Mouse (Mus musculus) kidney, adult 18-20 months (tissue): ENCODE data around the gene Dzip1.

Experiments used
- DNase-seq: peaks from one replicate; pipeline ENCODE4 v3.0.0; 2021

The Dzip1 gene

DNA sequence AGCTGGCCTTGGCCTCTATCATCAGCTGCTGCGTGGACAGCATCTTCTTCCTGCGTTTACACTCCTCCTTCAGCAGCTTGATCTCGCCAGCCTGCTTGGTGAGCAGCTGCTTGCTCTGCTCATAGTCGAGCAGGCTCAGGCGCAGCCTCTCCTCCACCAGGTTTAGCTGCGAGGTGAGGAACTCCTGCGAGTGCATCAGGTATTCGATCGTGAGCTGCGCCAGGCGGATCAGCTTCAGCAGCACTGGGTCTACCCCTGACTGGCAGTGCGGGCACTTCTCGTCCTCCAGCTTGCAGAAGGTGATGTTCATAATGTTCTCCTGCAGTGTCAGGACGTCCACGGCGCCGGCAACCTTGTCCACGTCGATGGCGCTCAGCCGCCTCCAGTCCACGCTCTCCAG is 3.0 kb downstream of the Dzip1 start:
- no peak for DNase-seq

DNA sequence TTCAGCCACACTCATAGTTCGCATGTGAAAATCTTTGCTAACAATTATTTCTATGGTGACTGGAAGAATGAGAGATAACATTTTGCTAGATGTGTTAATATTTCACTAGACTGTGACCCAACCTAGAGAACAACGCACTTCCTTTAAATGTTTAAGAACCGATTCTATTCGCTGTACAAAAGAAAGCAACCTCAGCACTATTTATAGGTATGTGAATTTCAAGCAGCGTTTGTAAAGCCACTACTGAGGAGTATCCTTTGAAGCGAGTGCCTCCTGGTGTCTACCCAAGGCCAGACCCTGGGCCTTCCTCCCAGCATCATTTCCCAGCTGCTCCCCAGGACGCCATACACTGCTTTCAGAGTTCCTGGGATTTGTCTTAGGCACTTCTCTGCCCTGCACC is 4.6 kb downstream of the Dzip1 start:
- no peak for DNase-seq

DNA sequence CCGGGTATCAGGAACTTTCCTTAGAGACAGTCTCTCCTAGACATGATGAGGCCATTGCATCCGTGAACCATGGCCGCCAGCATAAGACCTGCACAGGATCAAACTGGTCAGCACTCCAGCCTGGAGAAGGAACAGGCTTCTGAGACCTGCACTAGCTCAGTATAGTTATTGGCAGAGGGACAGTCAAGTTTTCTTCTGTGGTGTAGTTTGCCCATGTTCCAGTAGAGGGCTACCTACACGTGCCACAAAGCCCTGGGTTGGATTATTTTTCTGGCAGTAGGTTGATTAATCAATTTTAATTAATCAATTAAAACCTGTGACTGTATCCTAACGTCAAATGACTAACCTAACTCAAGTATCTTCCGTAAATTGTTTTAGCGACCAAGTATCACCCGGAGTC is 6.2 kb downstream of the Dzip1 start:
- DNase-seq, result no peak

DNA sequence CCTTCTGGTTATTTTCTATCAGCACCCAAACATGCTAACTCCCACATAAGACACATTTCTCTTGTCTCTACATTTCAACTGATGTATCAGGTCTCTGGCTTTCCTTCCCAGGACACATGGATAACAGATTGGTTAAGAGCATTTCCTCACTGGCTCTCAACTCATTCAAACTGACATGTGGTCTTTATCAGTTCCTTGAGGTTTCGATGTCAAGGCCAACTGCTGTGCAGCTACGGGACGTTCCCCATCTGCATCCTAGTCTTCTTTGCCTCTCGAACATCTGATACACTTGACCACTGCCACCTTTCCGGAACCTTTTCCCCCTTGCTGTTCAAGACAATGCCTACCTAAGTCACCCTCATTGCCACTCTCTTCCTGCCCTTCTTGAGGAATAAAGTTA is 11.6 kb downstream of the Dzip1 start:
- no peak for DNase-seq

DNA sequence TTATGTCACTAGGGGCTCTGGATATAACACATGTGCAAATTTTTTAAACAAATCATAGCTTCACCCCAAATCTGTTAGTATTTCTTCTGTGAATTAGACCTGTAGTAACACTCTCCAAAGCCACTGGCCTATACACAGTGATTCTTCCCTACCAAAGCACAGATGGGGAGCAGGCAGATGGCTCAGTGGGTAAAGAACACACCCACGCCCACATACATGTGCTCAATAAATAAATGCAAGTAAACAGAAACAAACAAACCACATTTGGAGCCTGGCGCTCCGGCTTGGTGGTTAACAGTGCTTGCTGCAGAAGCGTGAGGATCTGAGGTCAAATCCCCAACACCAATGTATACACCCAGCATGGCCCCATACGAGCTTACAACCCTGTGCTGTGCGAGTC is 13.7 kb downstream of the Dzip1 start:
- DNase-seq, result no peak

DNA sequence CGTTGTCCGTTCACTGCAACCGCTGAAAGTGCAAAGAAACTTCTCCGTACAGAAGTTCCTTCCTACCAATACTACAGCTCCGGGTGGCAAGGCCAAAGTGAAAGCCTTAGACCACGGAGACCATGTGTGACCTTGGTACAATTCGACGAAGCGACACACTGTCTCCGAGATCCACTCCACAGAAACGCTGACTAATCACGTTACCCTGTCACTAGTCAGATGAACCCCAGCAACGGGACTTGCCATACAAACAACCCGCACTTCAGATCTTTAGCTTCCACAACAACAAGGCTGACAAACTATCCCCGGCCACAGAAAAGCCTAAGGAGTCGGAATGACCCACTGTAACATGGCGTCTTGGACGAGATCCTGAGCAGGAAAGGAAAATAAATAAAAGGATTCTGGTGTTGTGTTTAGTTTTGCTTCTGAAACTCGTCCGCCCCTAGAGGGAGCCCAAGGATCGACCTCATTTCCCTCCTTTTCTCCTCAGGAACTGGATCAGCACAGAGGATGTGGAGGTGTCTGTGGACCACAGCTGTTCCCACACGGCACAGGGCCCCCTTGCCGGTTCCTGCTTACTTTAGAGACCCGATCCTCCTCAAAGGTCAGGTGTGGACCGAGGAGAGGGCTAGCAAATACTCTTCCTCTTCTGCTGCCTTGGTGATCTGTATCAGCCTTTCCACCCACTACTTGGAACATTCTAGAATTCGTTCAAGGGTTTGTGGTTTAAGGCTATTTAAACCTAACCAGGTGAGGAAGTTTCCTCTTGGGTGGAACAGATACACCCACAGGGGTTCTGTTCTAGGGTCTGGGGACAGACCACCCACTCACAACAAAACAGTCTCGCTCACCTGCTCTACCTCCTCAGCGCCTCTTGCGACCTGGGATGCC is 14.7 kb downstream of the Dzip1 start:
- DNase-seq, result peak; percentile 84

DNA sequence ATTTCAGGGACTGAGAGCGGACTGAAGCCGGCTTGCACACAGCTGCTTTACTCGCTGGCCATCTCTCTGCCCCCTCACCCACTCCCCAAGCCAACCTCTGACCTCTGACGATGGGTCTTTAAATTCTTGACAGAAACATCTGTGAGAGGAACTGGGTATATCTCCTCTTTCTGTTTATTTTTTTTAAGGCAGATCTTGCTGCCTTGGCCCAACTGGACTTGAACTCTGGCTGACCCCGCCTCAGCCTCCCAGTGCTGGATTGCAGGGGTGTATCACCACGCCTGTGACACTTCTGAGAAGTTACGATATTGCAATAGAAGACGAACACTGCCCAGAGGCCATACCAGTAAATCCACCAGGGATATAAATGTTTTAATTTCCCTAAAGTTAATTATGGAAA is 15.4 kb downstream of the Dzip1 start:
- DNase-seq, result peak; percentile 19

DNA sequence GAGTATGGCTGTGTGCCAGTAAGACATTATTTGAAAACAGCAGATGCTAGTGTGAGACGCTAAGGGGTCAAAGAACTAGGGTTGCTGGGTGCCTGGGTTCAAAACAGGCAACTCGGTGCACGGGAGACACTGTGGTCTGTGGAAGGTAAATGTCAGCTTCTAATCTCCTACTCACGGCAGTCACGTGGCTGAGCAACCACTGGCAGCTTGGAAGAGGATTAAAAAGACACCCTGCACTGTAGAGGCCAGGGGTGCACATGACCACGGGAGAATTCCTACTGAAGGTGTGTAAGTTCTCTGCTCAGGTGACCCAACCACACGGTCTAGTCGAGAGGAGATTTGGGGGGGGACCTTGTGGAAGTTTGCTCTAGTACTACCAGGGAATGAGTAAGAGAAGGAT is 17.7 kb downstream of the Dzip1 start:
- peak; percentile 20 for DNase-seq

DNA sequence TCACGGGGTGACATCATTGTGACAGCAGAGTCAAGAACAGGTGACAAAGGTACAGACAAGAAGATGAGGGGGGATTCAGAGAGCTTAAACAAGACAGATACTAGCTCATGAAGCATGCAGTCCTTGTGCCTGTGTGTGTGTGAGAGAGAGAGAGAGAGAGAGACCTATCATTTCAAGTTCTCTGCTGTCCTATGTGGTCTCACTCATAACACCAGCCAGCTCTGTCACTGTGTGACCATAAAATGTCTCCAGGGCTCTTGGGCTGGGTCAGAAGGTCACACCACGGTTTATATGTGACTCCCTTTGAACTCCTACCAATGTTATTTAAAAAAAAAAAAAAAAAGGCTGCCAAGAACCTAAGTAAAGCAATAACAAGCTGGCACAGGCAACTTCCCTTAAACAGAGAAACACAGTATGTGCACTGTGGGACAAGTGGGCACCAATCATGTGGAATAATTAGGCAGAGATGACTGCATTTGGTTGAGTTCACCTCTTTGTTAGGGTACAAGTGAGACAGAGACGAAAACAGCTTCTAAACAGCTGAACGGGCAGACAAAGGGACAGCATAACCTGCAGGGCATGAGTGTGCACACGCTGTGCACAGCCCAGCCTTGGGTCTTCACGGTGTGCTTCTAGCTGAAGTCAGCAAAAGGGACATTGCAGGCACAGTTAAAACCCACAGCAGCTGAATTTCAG is 21.2 kb downstream of the Dzip1 start:
- DNase-seq, result no peak

DNA sequence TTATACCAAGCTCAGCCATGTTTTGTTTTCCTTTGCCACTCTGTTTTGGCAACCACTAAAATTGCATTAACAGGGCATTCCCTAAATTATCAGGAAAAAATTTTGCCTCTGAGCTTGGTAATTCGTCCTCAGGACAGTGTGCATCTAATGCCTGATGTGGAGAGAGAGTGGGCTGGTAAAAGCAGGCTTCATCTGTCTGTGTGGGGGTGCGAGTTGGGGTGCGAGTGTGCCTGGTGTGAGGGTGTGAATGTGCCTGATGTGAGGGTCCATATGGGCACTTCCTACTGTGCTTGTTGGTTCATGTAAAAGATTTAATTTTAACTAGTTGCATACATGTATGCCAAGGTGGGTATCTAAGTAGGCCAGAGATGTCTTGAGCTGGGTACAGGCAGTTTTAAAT is 21.9 kb downstream of the Dzip1 start:
- DNase-seq, result no peak

DNA sequence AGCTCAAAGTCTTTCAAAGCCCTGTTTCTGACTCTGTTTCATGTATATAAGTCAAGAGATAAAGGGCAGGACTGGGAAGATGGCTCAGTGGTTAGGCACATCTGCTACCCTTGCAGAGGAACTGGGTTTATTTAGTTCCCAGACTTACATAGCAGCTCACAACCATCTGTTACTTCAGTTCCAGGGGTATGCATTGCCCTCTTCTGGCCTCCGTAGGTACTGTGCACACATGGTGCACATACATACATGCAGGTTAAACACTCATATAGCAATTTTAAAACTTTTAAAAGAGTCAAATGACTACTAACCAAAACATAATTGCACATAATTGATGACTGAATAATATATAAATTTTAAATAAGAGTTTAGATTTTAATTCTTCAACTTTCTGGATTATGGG is 24.3 kb downstream of the Dzip1 start:
- no peak for DNase-seq

DNA sequence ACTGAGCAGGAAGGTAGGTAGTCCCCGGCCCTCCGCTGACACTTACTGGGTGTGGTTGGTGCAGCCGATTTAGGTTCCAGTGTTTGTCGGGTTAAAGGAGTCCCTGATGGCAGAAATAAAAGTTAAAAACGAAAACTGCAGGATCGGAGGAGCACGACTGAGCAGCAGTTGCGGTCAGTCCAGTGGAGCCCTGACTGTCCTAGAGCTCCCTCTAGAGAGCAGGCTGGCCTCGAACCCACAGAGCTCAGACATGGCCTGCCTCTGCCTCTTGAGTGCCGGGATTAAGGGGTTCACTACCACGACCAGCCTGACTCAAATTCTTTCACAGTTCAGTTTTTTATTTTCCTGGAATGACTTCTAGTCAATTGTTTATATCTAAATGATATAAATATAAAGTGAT is 25.3 kb downstream of the Dzip1 start:
- peak; percentile 33 for DNase-seq

DNA sequence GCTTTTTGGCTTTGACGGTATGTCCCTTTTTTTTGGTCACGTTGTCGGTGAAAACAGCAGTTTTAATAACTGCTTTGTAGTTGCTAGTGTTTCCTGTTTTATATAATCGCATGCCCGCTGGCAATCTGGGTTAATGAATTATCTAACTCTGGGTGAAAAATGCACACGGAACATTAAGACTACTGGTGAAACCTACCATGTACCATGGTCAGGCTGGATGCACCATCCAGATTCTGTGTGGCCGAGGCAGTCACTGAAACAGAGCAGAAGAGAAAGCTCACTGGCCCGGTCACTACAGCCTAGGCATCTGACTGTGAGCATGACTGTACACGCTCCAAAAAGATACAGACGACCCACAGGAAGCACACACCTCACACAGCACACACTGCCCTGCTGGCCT is 29.6 kb downstream of the Dzip1 start:
- peak; percentile 66 for DNase-seq

DNA sequence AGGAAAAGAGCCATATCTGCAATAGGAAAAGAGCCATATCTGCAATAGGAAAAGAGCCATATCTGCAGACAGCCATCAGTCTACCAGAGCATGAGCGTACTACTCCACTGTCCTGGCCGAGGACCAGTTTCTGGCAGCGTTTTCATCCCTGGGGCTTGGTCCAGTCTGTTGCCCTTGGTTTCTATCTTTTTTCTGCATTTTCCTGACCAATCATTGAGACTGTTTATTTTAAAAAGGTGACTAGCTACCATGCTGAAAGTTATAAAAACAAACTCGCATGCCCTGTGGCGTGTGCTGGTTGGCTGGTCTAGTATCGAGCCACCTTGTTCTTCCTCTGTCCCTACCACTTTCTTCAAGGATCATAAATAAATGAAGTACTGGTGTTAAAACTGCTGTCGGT is 30.0 kb downstream of the Dzip1 start:
- peak; percentile 57 for DNase-seq

DNA sequence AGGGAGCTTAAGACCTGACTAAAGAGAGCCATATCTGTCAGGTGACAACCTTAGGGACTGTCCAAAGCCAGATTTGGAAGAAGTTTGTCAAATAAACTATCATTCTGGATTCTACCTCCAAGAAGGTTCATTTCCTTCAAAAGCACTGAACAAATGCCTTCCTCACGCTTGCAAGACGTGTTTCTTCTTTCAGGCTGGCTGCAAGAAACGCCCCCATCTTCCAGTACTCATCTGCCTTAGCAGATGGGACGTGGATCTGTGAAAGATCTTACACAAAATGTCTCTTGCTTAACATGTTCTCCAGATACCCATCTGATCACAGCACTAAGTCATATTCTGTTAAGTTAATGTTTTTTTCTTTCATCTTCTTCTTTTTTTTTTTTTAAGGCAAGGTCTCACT is 35.2 kb downstream of the Dzip1 start:
- no peak for DNase-seq

DNA sequence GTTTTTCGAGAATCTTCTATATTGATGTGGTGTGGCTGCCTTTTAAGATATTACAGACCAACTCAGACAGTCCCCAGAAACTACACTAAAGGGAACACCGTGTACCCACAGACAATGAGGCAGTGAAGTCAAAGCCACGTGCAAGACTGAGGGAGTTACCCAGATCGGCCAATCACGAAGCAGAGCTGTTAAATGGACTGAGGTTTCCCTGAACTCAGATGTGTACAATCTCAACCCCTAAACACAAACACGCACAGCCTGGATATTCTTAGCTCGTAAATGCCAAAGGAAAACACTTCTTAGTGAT is 41.1 kb downstream of the Dzip1 start:
- DNase-seq, result no peak

DNA sequence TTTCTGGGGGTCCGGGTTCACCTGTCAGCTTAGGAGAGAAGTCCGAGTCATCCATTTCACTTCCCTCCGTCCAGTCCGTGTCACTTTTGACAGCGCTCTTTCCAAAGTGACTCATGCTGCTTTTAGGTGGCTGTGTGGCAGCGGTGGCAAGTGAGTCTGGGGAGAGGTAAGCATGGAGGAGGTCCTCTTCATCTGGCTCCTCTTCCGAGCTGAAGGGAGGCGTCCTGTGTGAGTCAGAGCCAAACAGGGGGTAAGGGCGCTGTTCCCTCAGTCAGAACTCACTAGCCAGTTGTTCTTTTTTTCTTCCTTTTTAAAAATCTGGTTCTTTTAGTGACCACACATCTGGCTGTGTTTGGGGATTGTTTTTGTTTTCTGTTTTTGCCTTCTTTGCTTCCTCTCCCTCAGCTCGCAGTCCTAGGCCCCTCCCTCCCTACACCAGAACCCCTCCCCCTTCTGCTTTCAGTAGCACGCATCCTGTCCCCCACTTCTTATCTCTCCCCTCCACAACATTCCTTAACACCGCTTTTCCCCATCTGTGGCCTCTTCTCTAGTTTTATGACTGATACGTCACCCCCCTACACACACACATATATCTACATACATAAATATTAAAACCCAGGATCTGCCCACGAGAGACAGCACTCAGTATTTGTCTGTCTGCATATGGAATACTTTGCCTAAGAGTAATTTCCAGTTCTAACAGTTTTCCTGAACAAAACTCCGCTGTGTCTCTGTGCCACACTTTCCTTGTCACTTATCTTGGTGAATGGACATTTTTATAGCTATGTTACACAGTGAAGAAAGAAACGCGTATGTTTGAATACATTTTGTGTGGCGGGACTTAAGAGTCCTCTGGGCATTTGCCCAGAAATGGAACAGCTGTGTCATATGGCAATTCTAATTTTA is 41.7 kb downstream of the Dzip1 start:
- no peak for DNase-seq

DNA sequence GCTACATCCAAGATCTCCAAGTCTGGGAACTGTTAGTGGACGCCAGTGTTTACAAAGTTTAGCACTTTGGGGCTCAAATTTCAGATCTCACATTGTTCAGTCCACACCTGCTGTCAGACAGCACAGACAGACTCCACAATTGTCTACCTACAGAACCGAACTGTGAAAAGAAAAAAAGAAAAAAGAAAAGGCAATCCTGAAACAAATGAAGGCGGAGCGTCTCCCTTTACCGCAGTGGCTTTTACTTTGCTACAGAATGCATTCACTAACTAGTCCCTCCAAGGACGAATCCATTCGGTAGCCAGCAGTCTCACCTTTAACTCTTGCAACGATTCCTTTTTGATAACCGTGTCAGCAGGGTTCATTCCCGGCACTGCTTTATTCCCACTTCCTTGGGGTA is 44.6 kb downstream of the Dzip1 start:
- DNase-seq, result no peak

DNA sequence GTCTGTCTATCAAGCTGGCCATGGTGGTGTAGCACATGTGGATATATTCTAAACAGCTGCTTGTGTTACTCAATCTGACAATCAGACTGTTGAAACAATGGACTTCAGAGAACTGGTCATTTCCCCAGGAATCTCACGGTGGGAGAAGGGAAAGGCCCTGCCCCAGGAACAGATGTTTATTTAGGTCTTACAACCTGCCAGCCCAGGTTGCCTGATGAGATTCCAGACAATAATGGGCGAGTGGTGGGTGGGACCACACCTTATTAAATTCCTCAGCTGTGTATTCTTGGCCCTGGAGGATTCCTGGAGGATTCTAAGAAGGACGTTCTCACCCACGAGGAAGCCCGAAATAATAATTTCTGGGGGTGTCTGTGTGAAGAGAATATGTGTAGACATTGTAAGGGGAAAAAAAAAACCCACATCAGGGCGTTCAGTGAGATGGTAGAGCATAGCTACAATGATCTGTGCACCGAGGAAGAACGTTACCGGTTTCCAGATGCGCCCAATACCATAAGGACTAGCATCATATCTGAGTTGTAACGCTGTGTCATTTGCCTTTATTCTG is 46.8 kb downstream of the Dzip1 start:
- no peak for DNase-seq

DNA sequence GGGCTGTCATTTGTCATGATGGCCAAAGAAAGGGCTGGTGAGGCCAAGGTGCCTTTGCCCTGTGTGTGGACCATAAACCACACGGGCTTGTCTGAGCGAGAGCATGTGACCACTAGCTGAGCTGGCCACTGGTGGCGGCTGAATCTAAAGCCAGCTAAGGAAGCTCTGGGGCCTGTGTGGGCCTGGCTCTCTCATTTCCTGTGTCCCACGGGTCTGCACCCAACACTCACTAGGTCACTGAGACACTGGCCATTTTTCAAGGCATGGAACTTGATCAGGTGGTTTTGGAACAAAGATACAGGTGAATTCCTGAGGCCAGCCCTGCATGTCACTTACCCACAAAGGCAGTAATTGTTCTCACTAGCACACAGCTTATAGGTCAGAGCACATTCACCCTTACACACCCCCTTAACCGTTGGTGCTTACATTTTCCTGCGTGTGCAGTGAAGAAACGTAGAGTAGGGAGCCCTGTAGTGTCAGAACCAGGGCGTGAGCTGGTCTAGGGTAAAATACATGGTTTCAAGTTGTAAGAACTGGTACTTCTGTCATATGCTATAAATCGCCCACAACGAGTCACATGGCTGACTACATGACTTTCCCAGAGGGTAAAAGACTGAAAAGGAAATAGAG is 50.4 kb downstream of the Dzip1 start:
- DNase-seq, result peak; percentile 35

DNA sequence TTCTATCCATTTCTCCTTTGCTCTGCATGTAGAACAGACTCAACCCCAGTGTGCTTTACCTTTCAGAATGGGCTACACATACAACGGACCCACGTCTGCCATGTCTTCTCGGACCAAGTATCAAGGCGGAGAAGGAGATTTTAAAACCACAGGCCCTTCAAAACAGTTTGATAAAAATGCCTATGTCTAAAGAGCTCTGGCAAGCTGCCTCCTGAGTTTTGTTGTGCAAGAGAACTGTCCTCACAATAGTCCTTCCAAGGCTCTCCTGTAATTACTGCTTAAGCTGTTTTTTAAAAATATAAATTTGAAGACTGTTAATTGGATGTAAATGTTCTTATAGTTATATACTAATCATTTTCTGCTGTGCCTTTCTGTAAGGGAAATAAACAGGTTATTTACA is 51.1 kb downstream of the Dzip1 start:
- no peak for DNase-seq

DNA sequence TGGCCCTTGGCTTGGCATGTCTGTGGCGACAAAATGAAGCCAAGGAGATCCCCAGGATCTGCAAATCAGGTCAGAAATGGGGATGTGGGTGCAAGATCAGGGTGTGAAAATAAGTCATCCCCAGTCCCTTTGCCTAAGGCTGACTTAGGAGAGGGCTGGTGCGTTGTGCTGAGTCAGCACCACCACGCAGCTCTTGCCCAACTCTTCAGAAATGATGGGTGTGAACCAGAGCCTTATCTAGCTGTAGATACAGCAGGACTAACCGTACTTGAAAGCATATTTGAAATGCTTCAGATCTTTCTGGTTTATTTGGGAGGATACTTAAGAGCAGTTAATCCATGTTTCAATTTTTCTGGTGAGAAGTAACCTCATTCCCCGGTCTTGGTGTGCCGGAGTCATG is 55.5 kb downstream of the Dzip1 start:
- no peak for DNase-seq
